Mouse (Mus musculus) heart, postnatal 0 days (tissue): ENCODE measurements around the gene Foxn3.

Source experiments
- CTCF ChIP-seq: IDR thresholded peaks from 2 replicates; pipeline ENCODE4 v1.5.1; 2016; ENCODE audit warnings: antibody characterized with exemption, control low read depth, low read depth
- EP300 ChIP-seq: IDR thresholded peaks from 2 replicates; pipeline ENCODE4 v1.6.1; 2016; ENCODE audit warnings: antibody characterized with exemption, low read depth

GRCm38 (mm10) chr12:99287081-99287480 is 276.3 kb downstream of the Foxn3 start:
- TF ChIP-seq CTCF = no peak
- TF ChIP-seq EP300 = no peak
